Mouse (Mus musculus) gastrocnemius, adult 8-10 months (tissue): ENCODE results near the gene Nelfa. TPM values are rescaled to one million over a fixed set of nuclear protein-coding genes. Genes with fewer than 3 reads are reported as not detected.
"Not testable (repeated sequence)": the region's sequence is repeated elsewhere in the genome, so short reads cannot be mapped to it uniquely, and the experiment has no call there.

Source experiments
- DNase-seq, 2 experiments: peaks; one replicate each; pipeline ENCODE4 v3.0.0; 2022; ENCODE audit warnings: low spot score in 2 of 2
- total RNA-seq, 4 experiments: library from RNA; stranded (reverse); gene quantifications; 2 replicates each; pipeline ENCODE4 v1.2.4; 2022

The Nelfa gene
- total RNA-seq, 4 experiments from 2014 or later: 5.7 to 7.0 (median 6.4) TPM

DNA sequence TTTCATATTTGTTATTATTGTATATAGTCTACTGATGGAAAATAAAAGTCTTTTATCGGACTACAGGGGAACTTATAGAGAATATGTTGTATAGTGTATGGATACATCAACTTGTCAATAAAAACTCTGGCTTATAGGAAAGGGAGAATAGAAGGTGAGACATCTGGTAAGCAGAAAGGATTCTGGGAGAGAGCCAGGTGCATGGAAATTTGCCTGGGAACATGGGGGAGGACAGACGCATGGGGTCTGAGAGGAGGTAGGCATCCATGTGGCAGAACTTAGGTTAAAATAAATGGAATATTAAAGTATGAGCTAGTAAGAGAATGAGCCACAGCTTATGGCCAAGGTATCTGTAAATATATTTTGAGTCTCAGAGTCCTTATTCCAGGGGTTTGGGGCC is 16.2 kb downstream of the Nelfa start:
- DNase-seq: no peak

GRCm38 (mm10) chr5:33919466-33919865 is 16.7 kb downstream of the Nelfa start:
- DNase-seq: no peak

GRCm38 (mm10) chr5:33916616-33917015 is 19.6 kb downstream of the Nelfa start:
- not testable (repeated sequence) for DNase-seq

DNA sequence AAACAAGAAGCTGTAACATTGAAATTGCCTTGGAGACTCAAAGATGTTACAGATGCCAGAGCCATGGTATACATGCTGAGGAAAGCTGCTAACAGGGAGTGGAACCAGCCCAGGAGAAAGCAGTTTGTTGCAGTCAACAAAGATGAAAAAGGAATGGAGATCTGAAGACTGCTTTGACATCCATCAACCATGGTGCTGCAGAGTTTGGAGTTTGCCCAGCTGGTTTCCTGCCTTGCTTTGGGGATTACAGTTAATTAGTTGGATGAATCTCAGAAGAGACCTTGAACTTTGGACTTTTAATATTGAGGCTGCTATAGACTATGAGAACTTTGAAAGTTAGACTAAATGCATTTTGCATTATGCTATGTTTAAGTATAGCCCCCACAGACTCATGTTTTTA is 21.2 kb downstream of the Nelfa start:
- not testable (repeated sequence) for DNase-seq

DNA sequence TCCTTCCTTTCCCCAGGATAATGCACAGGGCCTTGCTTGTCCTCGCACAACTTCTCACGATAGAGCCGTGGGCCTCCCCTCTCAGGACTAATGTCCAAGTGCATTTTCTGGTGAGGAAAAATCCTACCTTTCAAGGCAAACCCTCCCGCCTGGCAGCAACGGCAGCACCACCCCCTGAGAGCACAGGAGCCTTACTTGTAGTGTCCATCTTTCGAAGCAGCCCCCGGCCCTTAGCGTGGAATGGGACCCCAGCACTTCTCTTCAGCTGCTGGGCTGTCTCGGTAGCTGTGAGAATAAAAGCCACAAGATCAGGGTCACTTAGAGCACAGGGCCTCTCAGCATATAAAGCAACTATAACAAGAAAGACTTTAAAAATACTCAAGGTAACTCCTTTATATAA is 33.0 kb downstream of the Nelfa start:
- no peak for DNase-seq

DNA sequence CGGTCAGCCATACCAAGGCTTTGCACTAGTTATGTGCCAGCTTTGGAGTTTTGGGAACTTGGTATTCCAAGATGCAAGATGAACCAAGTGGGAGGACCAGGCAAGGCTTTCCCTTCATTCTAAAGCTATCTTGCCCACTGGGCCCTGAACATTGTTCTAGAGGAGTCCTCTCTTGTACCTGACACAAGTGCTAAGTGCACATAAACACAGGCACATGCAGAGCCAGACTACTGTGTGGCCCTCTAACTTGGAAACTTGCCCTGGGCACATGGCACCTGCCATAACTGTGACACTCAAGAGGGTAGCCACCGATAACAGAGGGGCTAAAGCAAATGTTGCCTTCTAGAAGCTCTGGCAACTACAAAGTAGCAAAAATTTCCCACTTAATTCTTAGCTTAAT is 33.5 kb downstream of the Nelfa start:
- no peak for DNase-seq

DNA sequence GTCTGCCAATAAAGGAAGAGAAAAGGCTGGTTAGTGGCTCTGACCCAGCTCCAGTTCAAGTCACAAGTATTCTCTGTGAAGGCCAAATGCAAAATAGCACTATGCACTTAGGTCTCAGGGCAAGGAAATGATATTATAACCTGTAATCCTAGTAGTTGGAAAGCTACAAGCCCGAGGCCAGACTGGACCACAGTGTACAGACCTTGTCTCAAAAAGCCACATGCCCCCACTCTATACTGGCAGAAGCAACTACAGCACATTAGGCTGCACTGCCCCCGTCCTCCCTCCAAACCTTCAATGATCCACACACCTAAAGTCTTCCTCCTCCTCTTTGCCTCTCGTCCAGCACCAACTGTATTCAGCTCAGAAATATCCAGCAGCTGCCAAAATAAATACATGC is 34.9 kb downstream of the Nelfa start:
- no peak for DNase-seq

- no peak for DNase-seq
Observed at GRCm38 (mm10) chr5:33900701-33901263, 35.4 kb downstream of the Nelfa start.

DNA sequence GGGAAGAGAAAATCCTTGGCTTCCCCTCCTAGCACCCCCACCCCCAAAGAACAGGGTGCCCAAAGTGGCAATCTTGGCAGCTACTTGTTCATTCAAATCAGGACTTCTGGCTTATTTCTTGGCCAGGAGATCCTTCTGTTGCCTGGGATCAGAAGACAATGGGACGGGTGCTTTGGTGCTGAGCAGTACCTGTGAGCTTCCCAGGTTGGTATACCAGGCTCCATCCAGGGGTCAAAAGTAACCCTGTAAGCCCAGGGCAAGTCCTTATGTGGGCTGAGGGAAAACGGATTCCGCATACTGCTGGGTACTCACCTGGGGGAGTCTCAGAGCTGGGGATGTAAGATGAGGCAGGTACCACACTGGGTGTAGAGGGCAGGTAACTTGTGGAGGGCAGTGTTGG is 36.1 kb downstream of the Nelfa start:
- DNase-seq: no peak

DNA sequence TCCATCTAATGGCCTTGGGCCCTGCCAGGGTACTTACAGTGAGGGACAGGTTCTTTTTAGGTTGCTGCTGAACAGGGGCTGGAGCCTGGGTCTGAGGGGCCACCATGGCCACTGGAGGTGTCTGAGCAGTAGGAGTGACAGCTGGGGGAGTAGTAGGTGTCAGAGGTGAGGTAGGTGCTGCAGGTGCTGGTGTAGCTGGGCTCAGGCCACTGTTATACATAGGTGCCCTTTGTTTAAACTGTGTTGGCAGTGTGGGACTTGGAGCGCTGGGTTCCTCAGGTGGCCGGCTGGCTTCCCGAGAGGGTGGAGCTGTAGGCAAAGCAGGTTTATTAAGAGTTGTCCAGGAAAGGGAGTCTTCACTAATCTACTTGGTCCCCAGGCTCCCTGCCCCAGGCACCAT is 37.0 kb downstream of the Nelfa start:
- no peak for DNase-seq

DNA sequence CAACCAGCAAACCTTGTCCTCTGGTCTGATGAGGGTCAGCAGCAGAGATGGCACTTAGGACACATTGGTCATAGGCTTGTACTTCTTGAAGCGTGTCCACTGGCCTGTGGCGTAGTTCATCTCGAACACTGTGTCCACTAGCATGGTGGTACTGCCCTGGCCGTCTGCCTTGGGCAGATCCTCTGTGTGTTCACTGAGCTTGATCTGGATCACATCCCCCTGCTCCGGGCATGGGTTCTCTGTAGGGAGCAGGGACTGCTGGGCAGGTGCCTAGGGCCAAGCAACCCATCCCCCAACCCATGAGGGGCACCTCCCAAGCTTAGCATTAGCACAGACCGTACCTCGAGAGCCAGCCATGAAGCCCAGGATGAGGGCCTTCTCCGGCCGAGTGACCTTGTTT is 37.5 kb downstream of the Nelfa start:
- no peak for DNase-seq

- DNase-seq: no peak
Observed at GRCm38 (mm10) chr5:33897158-33897557, 39.1 kb downstream of the Nelfa start.

DNA sequence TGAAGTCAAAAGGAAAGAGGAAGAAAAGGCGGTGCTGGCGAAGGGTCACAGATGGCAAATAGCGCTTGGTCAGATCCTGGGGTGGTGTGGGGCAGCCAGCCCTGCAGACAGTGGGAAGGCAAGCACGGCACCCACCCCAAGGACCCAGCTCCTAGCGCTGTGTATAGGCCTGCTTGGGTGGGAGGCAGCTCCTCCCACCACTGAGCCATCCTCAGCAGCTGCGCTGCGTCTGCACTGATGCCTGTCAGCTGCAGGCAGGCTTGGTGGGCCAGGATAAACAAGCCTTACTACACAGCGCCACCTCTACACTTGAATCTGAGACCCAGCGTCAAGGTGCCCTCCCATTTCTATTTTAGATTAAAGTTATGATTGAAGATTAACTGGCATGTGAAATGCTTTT is 41.1 kb downstream of the Nelfa start:
- DNase-seq: no peak

DNA sequence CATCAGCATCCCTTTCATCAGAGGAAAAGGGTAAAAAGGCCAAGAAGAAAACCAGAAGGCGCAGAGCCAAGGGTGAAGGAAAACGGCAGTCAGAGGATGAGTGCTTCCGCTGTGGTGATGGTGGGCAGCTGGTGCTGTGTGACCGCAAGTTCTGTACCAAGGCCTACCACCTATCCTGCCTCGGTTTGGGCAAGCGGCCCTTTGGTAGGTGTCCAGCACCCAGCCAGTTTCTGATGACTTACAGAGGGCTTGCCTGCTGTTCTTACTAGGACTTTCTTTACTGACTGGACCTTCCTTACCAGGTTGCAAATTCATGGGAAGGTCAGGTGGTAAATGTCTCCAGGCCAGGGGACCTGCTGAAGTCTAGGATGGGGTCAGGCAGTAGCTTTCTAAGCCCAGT is 42.8 kb downstream of the Nelfa start:
- no peak for DNase-seq

DNA sequence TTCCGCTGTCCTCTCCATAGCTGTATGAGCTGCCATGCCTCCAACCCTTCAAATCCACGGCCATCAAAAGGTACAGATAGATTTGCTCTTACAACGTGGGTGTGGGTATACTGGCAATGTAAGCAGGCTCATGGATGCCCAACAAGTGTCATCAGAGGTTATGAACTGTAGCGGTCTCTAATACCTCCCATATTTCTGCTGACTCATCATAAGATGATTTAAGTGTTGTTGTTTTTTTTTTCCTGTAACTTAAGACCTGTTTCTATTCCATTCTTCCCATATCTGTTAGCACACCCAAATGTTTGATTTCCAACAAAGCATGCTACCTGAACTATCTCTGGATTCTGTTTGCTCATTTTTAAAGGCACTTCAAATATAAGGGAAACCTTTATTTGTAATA is 55.1 kb downstream of the Nelfa start:
- DNase-seq: no peak

DNA sequence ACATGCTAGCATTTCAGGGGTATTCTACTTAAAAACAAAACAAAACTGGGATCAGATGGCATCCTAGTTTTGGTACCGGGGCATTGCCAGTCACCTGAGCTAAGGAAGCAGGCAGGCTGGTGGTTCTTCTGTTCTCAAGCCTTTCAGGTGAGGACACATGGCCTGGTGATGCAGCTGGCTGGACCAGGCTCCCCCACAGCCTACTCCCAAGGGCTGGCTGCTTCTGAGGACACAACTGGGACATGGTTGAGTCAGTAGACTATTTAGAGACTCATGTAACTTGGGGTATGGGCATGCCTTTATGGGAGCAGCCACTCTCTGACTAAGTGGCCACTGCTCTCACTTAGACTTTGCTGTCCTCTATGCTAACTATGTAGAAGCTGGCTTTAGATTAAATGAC is 60.7 kb downstream of the Nelfa start:
- no peak for DNase-seq

- DNase-seq: no peak
Observed at GRCm38 (mm10) chr5:33857693-33858092, 78.5 kb downstream of the Nelfa start.

DNA sequence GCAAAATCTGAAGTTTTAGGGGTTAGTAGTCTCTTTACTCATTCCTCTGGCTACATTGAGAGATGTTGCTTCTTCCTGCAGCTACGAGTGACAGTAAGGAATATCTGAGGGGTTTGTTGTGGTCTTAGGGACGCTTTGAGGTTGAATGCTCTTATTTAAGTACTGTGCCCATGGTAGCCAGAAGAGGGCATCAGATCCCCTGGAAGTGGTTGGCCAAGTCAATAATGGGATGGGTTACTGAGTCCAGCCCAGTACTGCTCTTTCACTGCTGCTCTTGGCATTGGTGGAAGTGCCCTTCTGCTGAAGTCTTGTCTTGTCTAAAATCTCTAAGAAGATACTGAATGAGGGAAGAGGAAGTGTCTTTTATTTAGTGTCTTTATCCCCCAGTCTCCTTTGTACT is 82.2 kb downstream of the Nelfa start:
- no peak for DNase-seq

GRCm38 (mm10) chr5:33853086-33853485 is 83.1 kb downstream of the Nelfa start:
- no peak for DNase-seq

GRCm38 (mm10) chr5:33851466-33851865 is 84.7 kb downstream of the Nelfa start:
- no peak for DNase-seq
